Mouse (Mus musculus): Measurements from ENCODE around the gene Tmem43. TPM values are rescaled to one million over a fixed set of nuclear protein-coding genes. Genes with fewer than 3 reads are reported as not detected.
"Not testable (repeated sequence)": the region's sequence is repeated elsewhere in the genome, so short reads cannot be mapped to it uniquely, and the experiment has no call there.

Tmem43 gene
- total and polyA plus RNA-seq, 2 experiments from 2014 or later: 57.2 to 90.0 TPM

DNA sequence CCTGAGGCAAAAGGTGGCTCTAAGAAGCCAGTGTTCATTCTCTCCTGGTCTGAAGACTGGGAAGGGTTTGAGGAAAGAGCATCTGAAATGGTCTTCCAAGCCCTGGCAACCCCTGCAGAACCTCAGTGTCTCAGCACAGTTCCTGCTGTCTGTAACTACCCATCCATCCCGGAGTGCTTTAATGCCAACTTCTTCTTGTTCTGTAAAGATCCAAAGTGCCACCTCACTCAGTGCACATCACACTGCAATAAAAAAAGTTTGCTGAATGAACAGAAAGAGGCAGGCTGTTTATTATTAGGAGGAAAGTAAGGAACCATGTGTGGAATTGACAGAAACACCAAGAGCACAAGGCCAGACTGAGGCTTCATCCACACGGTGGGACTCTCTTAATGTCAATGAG is 2.8 kb upstream of the Tmem43 start:
- H3K4me2 ChIP-seq (ENCODE audit: low read depth, low read length, poor library complexity, severe bottlenecking): no peak overlapping the region
- H3K4me1 ChIP-seq (ENCODE audit: insufficient read depth, low read length): peaks cover 13% of the 10 kb centered on the region
- H3K36me3 ChIP-seq (ENCODE audit: insufficient read depth, low read length): peaks cover 23% of the 10 kb centered on the region
- ATAC-seq (ENCODE audit: low FRiP score) (no peak), DNase-seq (ENCODE audit: low spot score) (no peak)
- no peak overlapping the region for H3K4me3 ChIP-seq (ENCODE audit: low read depth, low read length)
- TF ChIP-seq CTCF (IDR thresholded peaks at IDR 0.05): no peak
- H3K9ac ChIP-seq (replicated peaks; ENCODE audit: low read length, poor library complexity, severe bottlenecking): no peak overlapping the region
- H3K27me3 ChIP-seq (ENCODE audit: insufficient read depth, low read length): no peaks in the 10 kb centered on the region
- H3K27ac ChIP-seq (ENCODE audit: low read depth, low read length): no peak overlapping the region
- H3K9me3 ChIP-seq (ENCODE audit: low read length): no peaks in the 10 kb centered on the region
- 97% methylated on average over 2 of the region's 2 CpGs for WGBS

DNA sequence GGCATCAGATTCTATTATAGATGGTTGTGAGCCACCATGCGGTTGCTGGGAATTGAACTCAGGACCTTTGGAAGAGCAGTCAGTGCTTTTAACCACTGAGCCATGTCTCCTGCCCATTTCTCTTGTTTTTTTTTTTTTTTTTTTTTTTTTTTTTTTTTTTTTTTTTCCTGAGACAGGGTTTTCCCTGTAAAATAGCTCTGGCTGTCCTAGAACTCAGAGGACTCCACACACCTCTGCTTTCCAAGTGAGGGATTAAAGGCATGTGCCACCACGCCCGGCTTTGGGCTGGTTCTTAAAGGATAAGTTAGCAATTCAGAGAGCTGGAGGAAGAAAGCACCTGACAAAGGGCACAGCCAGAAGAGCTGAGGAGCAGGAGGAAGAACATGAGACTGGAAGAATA is 2.1 kb upstream of the Tmem43 start:
- not testable (repeated sequence) for DNase-seq (ENCODE audit: low spot score)
- peaks cover 13% of the 10 kb centered on the region for H3K4me1 ChIP-seq (ENCODE audit: insufficient read depth, low read length)
- 98% methylated on average over 3 of the region's 3 CpGs for WGBS

DNA sequence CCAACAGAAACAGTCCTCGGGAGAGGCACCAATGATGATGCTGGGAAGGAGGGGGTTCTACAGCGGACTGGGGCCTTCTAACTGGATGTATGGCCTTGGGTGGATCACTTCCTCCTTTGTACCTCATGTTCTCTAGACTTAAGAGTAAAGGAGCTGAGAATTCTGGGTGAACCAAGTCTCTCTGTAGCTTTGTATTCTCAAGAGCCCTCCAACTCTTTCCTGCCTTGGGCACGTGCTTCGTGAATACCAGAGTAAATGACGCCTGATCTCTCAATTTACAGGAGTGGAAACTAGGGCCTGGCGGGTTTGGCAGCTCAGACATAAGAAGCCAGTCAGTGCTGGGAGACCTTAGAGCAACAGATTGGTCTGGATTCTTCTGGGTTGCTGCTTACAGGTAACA is 1.2 kb upstream of the Tmem43 start:
- 26% methylated on average over 6 of the region's 6 CpGs for WGBS
- Histone ChIP-seq H3K9me3 (ENCODE audit: low read length) (no peaks in the 10 kb centered on the region), H3K4me3 (ENCODE audit: low read depth, low read length) (peak overlapping the region; percentile 85), H3K4me2 (ENCODE audit: low read depth, low read length, poor library complexity, severe bottlenecking) (peak overlapping the region; percentile 64), H3K36me3 (ENCODE audit: insufficient read depth, low read length) (peaks cover 9% of the 10 kb centered on the region), H3K4me1 (ENCODE audit: insufficient read depth, low read length) (peaks cover 13% of the 10 kb centered on the region), H3K27me3 (ENCODE audit: insufficient read depth, low read length) (no peaks in the 10 kb centered on the region), H3K9ac (replicated peaks; ENCODE audit: low read length, poor library complexity, severe bottlenecking) (peak overlapping the region; percentile 77), H3K27ac (ENCODE audit: low read depth, low read length) (peak overlapping the region; percentile 18; the same call in 1 of the 2 replicates)
- peak; percentile 9 for DNase-seq (ENCODE audit: low spot score)
- TF ChIP-seq CTCF (IDR thresholded peaks at IDR 0.05): no peak
- no peak for ATAC-seq (ENCODE audit: low FRiP score)

More for the DNA sequence above, 2.1 kb upstream of the Tmem43 start:
- H3K27ac ChIP-seq (ENCODE audit: low read depth, low read length); ATAC-seq (ENCODE audit: low FRiP score); H3K4me3 ChIP-seq (ENCODE audit: low read depth, low read length); H3K27me3 ChIP-seq (ENCODE audit: insufficient read depth, low read length); H3K9ac ChIP-seq (replicated peaks; ENCODE audit: low read length, poor library complexity, severe bottlenecking); H3K9me3 ChIP-seq (ENCODE audit: low read length); H3K4me2 ChIP-seq (ENCODE audit: low read depth, low read length, poor library complexity, severe bottlenecking): not testable (repeated sequence)
- H3K36me3 ChIP-seq (ENCODE audit: insufficient read depth, low read length): peaks cover 16% of the 10 kb centered on the region

DNA sequence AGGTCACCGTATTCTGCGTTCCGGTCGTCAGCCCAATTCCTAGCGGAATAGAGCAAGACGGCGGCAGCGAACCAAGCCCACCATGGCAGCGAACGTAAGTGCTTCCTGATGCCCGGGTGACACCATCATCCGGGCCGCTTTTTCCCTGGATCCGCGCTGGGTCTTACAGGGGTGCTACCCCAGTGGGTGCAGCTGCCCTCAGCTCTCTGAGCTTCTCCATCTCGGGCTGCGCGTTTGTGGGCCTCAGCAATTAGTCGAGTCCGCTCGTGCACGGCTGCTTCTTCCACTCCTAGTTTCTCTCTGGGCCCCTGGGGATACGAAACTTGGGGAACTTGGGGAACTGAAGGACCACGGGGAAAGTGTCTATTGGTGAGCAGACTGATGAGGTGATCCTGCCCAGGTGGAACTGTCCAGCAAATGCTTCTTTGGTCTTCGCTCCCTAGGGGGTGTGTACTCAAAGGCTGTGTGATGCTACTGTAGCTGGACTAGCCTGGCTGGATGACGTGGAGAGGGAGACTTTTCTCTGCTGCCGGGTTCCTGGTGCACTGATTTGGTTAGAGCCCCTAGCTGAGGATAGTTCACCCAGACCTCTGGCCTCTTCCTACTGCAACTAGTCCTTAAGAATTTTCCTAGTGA is 420 bp downstream of the Tmem43 start:
- peak; percentile 38 for ATAC-seq (ENCODE audit: low FRiP score)
- Histone ChIP-seq H3K27ac (ENCODE audit: low read depth, low read length) (peak overlapping the region; percentile 47; the same call in 1 of the 2 replicates), H3K9me3 (ENCODE audit: low read length) (no peaks in the 10 kb centered on the region), H3K4me2 (ENCODE audit: low read depth, low read length, poor library complexity, severe bottlenecking) (peak overlapping the region; percentile 83), H3K4me3 (ENCODE audit: low read depth, low read length) (peak overlapping the region; percentile 85), H3K36me3 (ENCODE audit: insufficient read depth, low read length) (peaks cover 13% of the 10 kb centered on the region), H3K27me3 (ENCODE audit: insufficient read depth, low read length) (no peaks in the 10 kb centered on the region), H3K4me1 (ENCODE audit: insufficient read depth, low read length) (peaks cover 13% of the 10 kb centered on the region), H3K9ac (replicated peaks; ENCODE audit: low read length, poor library complexity, severe bottlenecking) (peak overlapping the region; percentile 77)
- under 1% methylated on average over 27 of the region's 27 CpGs for WGBS
- no peak for DNase-seq (ENCODE audit: low spot score)
- TF ChIP-seq CTCF (IDR thresholded peaks at IDR 0.05): no peak

DNA sequence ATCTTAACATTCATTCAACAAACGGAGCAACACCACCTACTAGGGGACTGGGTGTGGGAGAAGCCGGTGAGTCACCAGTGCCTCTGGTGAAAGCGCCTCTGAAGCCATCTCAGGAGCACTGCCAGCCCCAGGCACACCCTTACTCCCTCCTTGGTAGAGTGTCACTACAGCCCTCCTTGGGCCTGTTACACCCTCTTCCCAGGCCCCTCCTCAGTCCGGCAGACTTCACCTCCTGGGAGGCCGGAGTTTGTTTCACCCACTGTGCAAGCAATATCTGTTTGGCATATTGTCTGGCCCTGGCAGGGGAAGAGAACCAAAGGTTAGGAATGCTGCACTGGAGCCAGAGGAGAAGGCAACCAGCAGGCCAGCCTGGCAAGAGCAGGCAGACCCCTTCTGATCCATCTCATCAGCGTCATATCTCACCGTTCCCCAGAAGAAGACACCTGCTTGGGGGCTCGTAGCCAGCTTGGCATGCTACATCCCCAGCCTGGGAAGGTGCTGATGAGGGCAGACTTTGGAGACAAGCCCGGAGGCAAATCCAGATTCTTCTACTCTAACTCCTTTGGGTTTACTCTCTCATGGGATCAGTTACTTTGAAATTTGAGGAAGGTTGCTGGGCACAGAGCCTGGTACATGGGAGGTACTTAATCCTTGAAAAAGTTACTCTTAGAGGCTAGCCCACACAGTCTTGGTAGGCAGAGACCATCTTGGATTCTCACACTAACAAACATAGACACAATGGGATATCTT is 1.1 kb downstream of the Tmem43 start:
- no peaks in the 10 kb centered on the region for H3K27me3 ChIP-seq (ENCODE audit: insufficient read depth, low read length)
- H3K9ac ChIP-seq (replicated peaks; ENCODE audit: low read length, poor library complexity, severe bottlenecking): peak overlapping the region; percentile 77
- 46% methylated on average over 9 of the region's 9 CpGs for WGBS
- no peak for DNase-seq (ENCODE audit: low spot score)
- peaks cover 13% of the 10 kb centered on the region for H3K4me1 ChIP-seq (ENCODE audit: insufficient read depth, low read length)
- H3K27ac ChIP-seq (ENCODE audit: low read depth, low read length): no peak overlapping the region
- peak overlapping the region; percentile 83 for H3K4me2 ChIP-seq (ENCODE audit: low read depth, low read length, poor library complexity, severe bottlenecking)
- peaks cover 20% of the 10 kb centered on the region for H3K36me3 ChIP-seq (ENCODE audit: insufficient read depth, low read length)
- no peak for TF ChIP-seq CTCF (IDR thresholded peaks at IDR 0.05)
- H3K4me3 ChIP-seq (ENCODE audit: low read depth, low read length): peak overlapping the region; percentile 85
- H3K9me3 ChIP-seq (ENCODE audit: low read length): no peaks in the 10 kb centered on the region
- no peak for ATAC-seq (ENCODE audit: low FRiP score)

DNA sequence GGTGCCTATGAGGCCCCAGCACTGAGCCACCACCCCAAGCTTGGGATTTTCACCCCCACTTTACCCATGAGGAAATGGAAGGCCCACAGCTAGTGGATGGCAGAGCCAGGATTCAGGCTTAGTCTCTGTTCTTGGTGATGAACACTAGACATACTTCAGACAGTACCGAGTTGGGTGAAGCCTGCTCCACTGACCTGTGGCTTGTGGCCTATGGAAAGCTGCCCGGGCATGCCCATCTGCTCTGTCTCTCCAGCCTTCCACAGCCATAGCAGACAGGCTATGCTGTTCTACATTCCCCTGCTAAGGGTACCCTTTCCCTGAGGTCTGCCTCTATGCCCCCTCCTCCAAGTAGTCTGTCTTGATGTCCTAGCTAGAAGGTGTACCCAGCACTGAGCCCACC is 3.0 kb downstream of the Tmem43 start:
- DNase-seq (ENCODE audit: low spot score): no peak
- 90% methylated on average over 2 of the region's 2 CpGs for WGBS

More for the DNA sequence above, 3.0 kb downstream of the Tmem43 start:
- Histone ChIP-seq H3K36me3 (ENCODE audit: insufficient read depth, low read length) (peaks cover 36% of the 10 kb centered on the region), H3K9ac (replicated peaks; ENCODE audit: low read length, poor library complexity, severe bottlenecking) (no peak overlapping the region), H3K4me1 (ENCODE audit: insufficient read depth, low read length) (peaks cover 13% of the 10 kb centered on the region), H3K9me3 (ENCODE audit: low read length) (no peaks in the 10 kb centered on the region), H3K4me3 (ENCODE audit: low read depth, low read length) (no peak overlapping the region), H3K27ac (ENCODE audit: low read depth, low read length) (no peak overlapping the region), H3K4me2 (ENCODE audit: low read depth, low read length, poor library complexity, severe bottlenecking) (no peak overlapping the region), H3K27me3 (ENCODE audit: insufficient read depth, low read length) (no peaks in the 10 kb centered on the region)
- TF ChIP-seq CTCF (IDR thresholded peaks at IDR 0.05): no peak
- ATAC-seq (ENCODE audit: low FRiP score): no peak
